Mouse (Mus musculus): ENCODE results near the gene Gucy1b2. TPM values are rescaled to one million over a fixed set of nuclear protein-coding genes. Genes with fewer than 3 reads are reported as not detected.

The Gucy1b2 gene
- 0.44 and 0.55 TPM in 2 replicates for polyA plus RNA-seq (2015; fragmentation: Nextera tagmentation; extraction: Ambion mirVana)

DNA sequence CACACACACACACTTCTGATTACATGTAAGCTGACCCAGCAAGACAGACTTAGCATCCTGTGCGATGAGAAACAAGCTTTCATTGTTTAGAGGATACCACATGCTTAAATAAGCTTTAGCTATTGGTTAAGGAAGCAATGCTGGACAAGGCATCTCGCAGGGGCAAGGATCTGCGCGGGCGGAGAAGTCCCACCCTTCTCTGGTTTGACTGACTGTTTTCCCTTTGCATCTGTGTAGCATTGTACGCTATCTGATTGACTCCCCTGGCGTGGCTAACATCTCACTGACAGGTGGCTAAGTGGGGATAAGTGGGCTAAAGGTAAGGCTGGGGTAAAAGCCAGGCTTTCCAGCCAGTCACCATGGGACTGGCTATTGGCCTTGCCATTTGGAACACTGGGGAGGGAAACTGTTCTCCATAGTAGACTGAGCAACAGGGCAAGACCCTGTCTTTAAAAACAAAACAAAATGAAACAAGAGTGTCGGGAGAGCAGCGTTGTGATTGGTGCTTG, at the start of gene Gucy1b2:
Gene Gucy1b2 (minus strand): TSS at position 51 of the 509 bp plus-strand sequence.
- Histone ChIP-seq H3K27ac (ENCODE audit: low read length) (no peak within 1 kb of the TSS), H3K4me2 (ENCODE audit: low read length) (peak within 1 kb of the TSS; percentile 37; the same call in 1 of the 2 replicates), H3K27me3 (ENCODE audit: control insufficient read depth, insufficient read depth, low read depth, low read length) (no peaks in the 10 kb centered on the region), H3K4me3 (ENCODE audit: low read depth, low read length) (no peak within 1 kb of the TSS), H3K9me3 (replicated peaks; ENCODE audit: control insufficient read depth, low read length, poor library complexity, severe bottlenecking) (no peaks in the 10 kb centered on the region), H3K4me1 (ENCODE audit: control insufficient read depth, insufficient read depth, low read length) (peaks cover 11% of the 10 kb centered on the region; the same call in 1 of the 2 replicates), H3K9ac (ENCODE audit: low read depth, low read length) (no peak within 1 kb of the TSS), H3K36me3 (ENCODE audit: control insufficient read depth, insufficient read depth, low read length) (no peaks in the 10 kb centered on the region)
- ATAC-seq: no peak
- WGBS: 62% methylated on average over 9 of the region's 9 CpGs

DNA sequence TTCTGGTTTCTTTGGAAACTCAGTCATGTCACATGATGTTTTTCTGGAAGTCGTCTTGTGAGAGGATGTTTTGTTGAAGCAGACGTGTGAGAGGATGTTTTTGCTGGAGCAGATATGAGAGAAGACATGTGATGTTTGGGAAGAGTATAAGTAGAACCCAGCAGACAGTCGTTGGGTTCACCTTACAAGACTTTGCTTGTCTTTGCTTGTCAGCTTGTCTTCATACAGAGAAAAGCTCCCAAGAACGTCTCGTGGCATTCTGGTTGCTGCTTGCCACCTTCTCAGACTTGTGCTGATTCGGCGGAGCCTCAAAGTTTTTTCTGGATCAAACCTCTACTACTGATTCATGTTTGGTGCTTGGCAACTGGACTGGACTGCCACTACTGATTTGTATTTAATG, 41.3 kb upstream of the Gucy1b2 start:
- Histone ChIP-seq H3K27me3 (ENCODE audit: control insufficient read depth, insufficient read depth, low read depth, low read length) (no peaks in the 10 kb centered on the region), H3K4me2 (ENCODE audit: low read length) (no peak overlapping the region), H3K4me1 (ENCODE audit: control insufficient read depth, insufficient read depth, low read length) (0 out of 2 replicates have a peak, but pooled peaks cover 1% of the 10 kb centered on the region), H3K9ac (ENCODE audit: low read depth, low read length) (no peak overlapping the region), H3K36me3 (ENCODE audit: control insufficient read depth, insufficient read depth, low read length) (no peaks in the 10 kb centered on the region), H3K9me3 (replicated peaks; ENCODE audit: control insufficient read depth, low read length, poor library complexity, severe bottlenecking) (no peaks in the 10 kb centered on the region), H3K4me3 (ENCODE audit: low read depth, low read length) (no peak overlapping the region), H3K27ac (ENCODE audit: low read length) (no peak overlapping the region)
- WGBS: 87% methylated on average over 7 of the region's 7 CpGs
- ATAC-seq: no peak

DNA sequence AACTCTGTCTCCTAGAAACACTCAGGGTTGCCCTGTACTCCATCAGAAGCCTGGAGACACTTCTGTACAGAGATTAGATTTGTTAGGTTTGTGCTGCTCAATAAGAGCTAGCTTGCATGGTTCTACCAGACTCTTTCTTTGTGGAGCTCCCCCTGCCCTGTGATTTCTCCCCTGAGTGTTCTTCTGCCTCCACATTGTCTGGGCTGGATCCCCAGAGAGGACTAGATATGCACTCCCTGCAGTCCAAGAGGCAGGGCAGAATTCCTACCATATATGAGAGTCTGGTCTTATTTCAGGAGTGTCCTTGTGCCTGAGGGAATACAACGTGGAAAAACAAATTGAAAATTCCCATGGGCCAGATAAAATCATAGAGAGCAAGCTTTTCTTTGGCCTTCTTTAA, 40.4 kb upstream of the Gucy1b2 start:
- no peak overlapping the region for H3K9ac ChIP-seq (ENCODE audit: low read depth, low read length)
- no peak overlapping the region for H3K27ac ChIP-seq (ENCODE audit: low read length)
- H3K4me1 ChIP-seq (ENCODE audit: control insufficient read depth, insufficient read depth, low read length): 0 out of 2 replicates have a peak, but pooled peaks cover 3% of the 10 kb centered on the region
- H3K27me3 ChIP-seq (ENCODE audit: control insufficient read depth, insufficient read depth, low read depth, low read length): no peaks in the 10 kb centered on the region
- H3K9me3 ChIP-seq (replicated peaks; ENCODE audit: control insufficient read depth, low read length, poor library complexity, severe bottlenecking): no peaks in the 10 kb centered on the region
- no peak for ATAC-seq
- H3K36me3 ChIP-seq (ENCODE audit: control insufficient read depth, insufficient read depth, low read length): no peaks in the 10 kb centered on the region
- no peak overlapping the region for H3K4me3 ChIP-seq (ENCODE audit: low read depth, low read length)
- 54% methylated on average over 1 of the region's 1 CpGs for WGBS
- no peak overlapping the region for H3K4me2 ChIP-seq (ENCODE audit: low read length)

DNA sequence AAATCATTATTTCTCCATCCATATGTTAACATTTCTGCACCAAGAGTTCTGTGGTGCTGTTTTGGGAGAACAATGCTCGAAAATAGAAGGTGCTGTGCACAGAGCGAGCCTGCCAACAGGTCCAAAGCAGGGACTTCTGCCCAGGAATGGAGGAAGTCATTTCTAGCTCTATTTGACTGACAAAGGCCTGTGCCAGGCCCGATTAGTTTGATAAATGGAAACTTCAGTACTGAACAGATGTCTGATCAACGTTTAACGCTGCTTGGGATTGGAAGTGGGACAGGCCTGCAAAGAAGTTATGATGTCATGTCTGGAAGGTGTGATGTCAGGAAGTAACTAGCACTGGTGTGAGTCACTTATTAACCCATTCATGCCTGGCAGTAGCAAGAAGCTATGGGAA, 37.4 kb upstream of the Gucy1b2 start:
- Histone ChIP-seq H3K27ac (ENCODE audit: low read length) (no peak overlapping the region), H3K9ac (ENCODE audit: low read depth, low read length) (no peak overlapping the region), H3K36me3 (ENCODE audit: control insufficient read depth, insufficient read depth, low read length) (no peaks in the 10 kb centered on the region), H3K27me3 (ENCODE audit: control insufficient read depth, insufficient read depth, low read depth, low read length) (no peaks in the 10 kb centered on the region), H3K4me2 (ENCODE audit: low read length) (no peak overlapping the region), H3K4me1 (ENCODE audit: control insufficient read depth, insufficient read depth, low read length) (0 out of 2 replicates have a peak, but pooled peaks cover 3% of the 10 kb centered on the region), H3K9me3 (replicated peaks; ENCODE audit: control insufficient read depth, low read length, poor library complexity, severe bottlenecking) (no peaks in the 10 kb centered on the region), H3K4me3 (ENCODE audit: low read depth, low read length) (no peak overlapping the region)
- WGBS: 79% methylated on average over 5 of the region's 5 CpGs
- ATAC-seq: no peak

DNA sequence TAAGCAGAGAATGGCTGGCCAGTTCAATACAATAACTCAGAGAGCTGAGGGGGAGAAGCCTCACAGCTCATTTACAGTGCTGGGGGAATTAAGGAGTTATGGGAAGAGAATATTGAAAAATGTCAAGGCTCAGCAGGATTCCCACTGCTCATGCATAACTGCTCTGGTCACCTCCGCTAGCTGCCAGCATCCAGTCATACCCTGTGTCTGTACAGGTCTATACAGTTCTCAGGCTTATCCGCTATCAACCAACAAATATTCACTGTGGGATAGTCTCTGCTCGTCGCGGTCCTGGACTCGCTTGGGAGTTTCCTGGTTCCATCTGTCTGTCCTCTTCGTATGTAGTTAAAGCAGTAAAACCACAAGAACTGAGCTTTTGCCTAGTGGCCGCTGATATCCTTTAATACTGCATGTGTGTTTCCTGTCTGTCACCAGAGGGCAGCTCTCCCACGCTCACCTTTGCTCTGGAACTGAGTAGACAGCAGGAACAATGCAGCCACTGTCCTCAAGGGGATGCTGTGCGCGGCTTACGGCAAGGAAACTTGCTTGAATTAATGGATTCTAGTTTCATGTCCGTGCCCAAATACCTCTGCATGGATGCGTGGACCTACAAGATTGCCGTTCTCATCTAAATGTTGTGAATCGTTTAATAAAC, 36.2 kb upstream of the Gucy1b2 start:
- peak; percentile 92 for ATAC-seq
- Histone ChIP-seq H3K27ac (ENCODE audit: low read length) (no peak overlapping the region), H3K4me3 (ENCODE audit: low read depth, low read length) (no peak overlapping the region), H3K4me1 (ENCODE audit: control insufficient read depth, insufficient read depth, low read length) (0 out of 2 replicates have a peak, but pooled peaks cover 3% of the 10 kb centered on the region), H3K27me3 (ENCODE audit: control insufficient read depth, insufficient read depth, low read depth, low read length) (no peaks in the 10 kb centered on the region), H3K9me3 (replicated peaks; ENCODE audit: control insufficient read depth, low read length, poor library complexity, severe bottlenecking) (no peaks in the 10 kb centered on the region), H3K36me3 (ENCODE audit: control insufficient read depth, insufficient read depth, low read length) (no peaks in the 10 kb centered on the region), H3K4me2 (ENCODE audit: low read length) (peak overlapping the region; percentile 25), H3K9ac (ENCODE audit: low read depth, low read length) (no peak overlapping the region; the same call in 1 of the 2 replicates)
- 32% methylated on average over 16 of the region's 16 CpGs for WGBS

DNA sequence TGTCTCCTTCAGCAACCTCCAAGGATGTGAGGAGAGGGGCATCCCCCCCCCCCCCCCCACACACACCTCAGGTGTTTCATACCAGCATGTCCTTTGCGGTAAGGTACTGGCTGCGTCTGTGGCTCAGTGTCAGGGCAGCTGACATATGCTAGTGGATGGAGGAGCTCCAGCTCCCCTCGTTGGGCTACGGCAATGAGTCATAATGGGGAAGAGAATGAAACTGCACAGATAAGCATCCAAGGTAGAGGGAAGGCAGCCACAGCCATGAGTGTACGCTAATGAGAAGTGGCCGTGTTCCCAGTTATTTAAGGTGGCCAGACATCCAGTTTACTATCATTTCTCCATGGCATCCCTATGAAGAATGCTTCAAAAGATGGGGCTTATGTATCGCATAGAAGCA, 32.2 kb upstream of the Gucy1b2 start:
- 94% methylated on average over 7 of the region's 7 CpGs for WGBS
- H3K4me1 ChIP-seq (ENCODE audit: control insufficient read depth, insufficient read depth, low read length): 0 out of 2 replicates have a peak, but pooled peaks cover 3% of the 10 kb centered on the region
- no peak for ATAC-seq
- no peak overlapping the region for H3K9ac ChIP-seq (ENCODE audit: low read depth, low read length)
- no peaks in the 10 kb centered on the region for H3K36me3 ChIP-seq (ENCODE audit: control insufficient read depth, insufficient read depth, low read length)
- H3K4me2 ChIP-seq (ENCODE audit: low read length): no peak overlapping the region
- no peaks in the 10 kb centered on the region for H3K27me3 ChIP-seq (ENCODE audit: control insufficient read depth, insufficient read depth, low read depth, low read length)
- no peak overlapping the region for H3K27ac ChIP-seq (ENCODE audit: low read length)
- H3K4me3 ChIP-seq (ENCODE audit: low read depth, low read length): no peak overlapping the region
- no peaks in the 10 kb centered on the region for H3K9me3 ChIP-seq (replicated peaks; ENCODE audit: control insufficient read depth, low read length, poor library complexity, severe bottlenecking)

DNA sequence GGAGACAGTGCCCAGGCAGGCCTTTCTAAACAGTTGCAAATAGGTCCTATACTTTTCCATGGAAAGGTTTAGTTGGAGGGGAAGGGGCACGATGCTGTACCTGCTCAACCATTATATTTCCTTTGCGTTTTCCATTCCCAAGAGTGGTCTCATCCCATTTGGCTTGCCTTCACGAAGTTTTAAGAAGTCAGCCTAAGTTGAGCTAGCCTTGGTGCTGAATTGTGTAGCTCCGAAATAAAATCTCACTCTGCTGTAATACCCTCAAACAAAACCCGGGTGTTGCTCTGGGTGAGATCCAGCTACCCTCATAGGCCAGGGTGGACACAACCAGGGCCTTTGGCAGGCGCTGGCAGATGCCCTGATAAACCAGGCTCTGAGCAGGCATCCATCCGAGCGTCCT, 25.3 kb upstream of the Gucy1b2 start:
- Histone ChIP-seq H3K9me3 (replicated peaks; ENCODE audit: control insufficient read depth, low read length, poor library complexity, severe bottlenecking) (no peaks in the 10 kb centered on the region), H3K27me3 (ENCODE audit: control insufficient read depth, insufficient read depth, low read depth, low read length) (no peaks in the 10 kb centered on the region), H3K36me3 (ENCODE audit: control insufficient read depth, insufficient read depth, low read length) (no peaks in the 10 kb centered on the region), H3K4me2 (ENCODE audit: low read length) (no peak overlapping the region), H3K4me3 (ENCODE audit: low read depth, low read length) (no peak overlapping the region), H3K27ac (ENCODE audit: low read length) (no peak overlapping the region), H3K4me1 (ENCODE audit: control insufficient read depth, insufficient read depth, low read length) (no peaks in the 10 kb centered on the region), H3K9ac (ENCODE audit: low read depth, low read length) (no peak overlapping the region)
- WGBS: 61% methylated on average over 8 of the region's 8 CpGs
- ATAC-seq: no peak

DNA sequence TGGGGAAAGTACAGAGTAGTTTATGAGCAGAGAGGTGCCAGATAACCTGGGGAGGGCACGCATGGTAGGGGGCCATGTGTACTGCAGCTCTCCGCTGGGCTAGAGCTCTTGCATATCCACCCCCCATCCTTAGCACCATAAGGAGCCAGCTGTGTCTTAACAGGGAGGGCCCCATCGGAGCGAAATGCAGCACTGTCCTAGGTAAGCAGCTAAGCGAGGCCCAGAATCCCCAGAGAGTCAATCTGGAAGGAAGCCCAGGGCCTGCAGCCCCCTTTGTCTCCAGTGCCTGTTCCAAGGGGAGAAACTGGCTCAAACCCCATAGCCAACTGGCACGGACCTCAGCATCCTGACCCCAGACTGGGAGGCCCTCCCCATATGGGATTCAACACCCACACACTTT, 23.3 kb upstream of the Gucy1b2 start:
- Histone ChIP-seq H3K4me2 (ENCODE audit: low read length) (no peak overlapping the region), H3K9me3 (replicated peaks; ENCODE audit: control insufficient read depth, low read length, poor library complexity, severe bottlenecking) (no peaks in the 10 kb centered on the region), H3K4me3 (ENCODE audit: low read depth, low read length) (no peak overlapping the region), H3K27ac (ENCODE audit: low read length) (no peak overlapping the region), H3K27me3 (ENCODE audit: control insufficient read depth, insufficient read depth, low read depth, low read length) (no peaks in the 10 kb centered on the region), H3K9ac (ENCODE audit: low read depth, low read length) (no peak overlapping the region), H3K4me1 (ENCODE audit: control insufficient read depth, insufficient read depth, low read length) (no peaks in the 10 kb centered on the region), H3K36me3 (ENCODE audit: control insufficient read depth, insufficient read depth, low read length) (no peaks in the 10 kb centered on the region)
- WGBS: 39% methylated on average over 6 of the region's 6 CpGs
- no peak for ATAC-seq

DNA sequence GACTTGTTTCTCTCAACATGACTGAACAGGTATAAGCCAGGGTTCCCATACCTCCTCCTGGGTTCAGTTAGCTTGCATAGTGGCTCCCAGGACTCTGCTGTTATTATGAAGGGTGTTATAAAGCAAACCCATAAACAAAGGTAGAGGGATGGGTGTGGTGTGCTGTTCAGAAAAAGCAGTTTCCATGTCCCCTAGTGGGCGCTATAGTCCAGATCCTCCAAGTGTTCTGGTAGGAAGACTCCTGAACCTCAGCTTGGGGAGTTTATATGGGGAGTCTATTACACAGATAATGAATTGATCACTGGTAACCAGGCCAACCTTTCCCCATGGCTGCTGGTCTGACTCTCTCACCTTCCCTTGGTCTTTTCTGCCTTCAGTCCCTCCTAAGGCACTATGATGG, 18.4 kb upstream of the Gucy1b2 start:
- H3K27me3 ChIP-seq (ENCODE audit: control insufficient read depth, insufficient read depth, low read depth, low read length): no peaks in the 10 kb centered on the region
- H3K4me2 ChIP-seq (ENCODE audit: low read length): no peak overlapping the region

More for the DNA sequence above, 18.4 kb upstream of the Gucy1b2 start:
- WGBS: 57% methylated on average over 1 of the region's 1 CpGs
- Histone ChIP-seq H3K4me1 (ENCODE audit: control insufficient read depth, insufficient read depth, low read length) (no peaks in the 10 kb centered on the region), H3K9me3 (replicated peaks; ENCODE audit: control insufficient read depth, low read length, poor library complexity, severe bottlenecking) (no peaks in the 10 kb centered on the region), H3K4me3 (ENCODE audit: low read depth, low read length) (no peak overlapping the region), H3K9ac (ENCODE audit: low read depth, low read length) (no peak overlapping the region), H3K36me3 (ENCODE audit: control insufficient read depth, insufficient read depth, low read length) (no peaks in the 10 kb centered on the region), H3K27ac (ENCODE audit: low read length) (no peak overlapping the region)
- ATAC-seq: no peak
